Mouse (Mus musculus): ENCODE data around the gene Brap. TPM values are rescaled to one million over a fixed set of nuclear protein-coding genes. Genes with fewer than 3 reads are reported as not detected.

Gene Brap
- polyA plus RNA-seq, 1 experiment from 2014 or later = 48.2 TPM

GRCm38 (mm10) chr5:121711174-121711927, 51.0 kb downstream of the Brap start, which contains the start of gene Atxn2:
TSS of gene Atxn2 (plus strand) at chr5:121711337.
- Histone ChIP-seq H3K4me2 (peak within 1 kb of the TSS; percentile 96), H3K36me3 (replicated peaks) (no peaks in the 10 kb centered on the region), H3K4me3 (peak within 1 kb of the TSS; percentile 96), H3K27ac (peak within 1 kb of the TSS; percentile 98), H3K9me3 (no peaks in the 10 kb centered on the region), H3K27me3 (replicated peaks) (no peaks in the 10 kb centered on the region), H3K4me1 (peaks cover 37% of the 10 kb centered on the region), H3K9ac (peak within 1 kb of the TSS; percentile 99)
- ATAC-seq (replicated peaks) = peak; percentile 79
- WGBS = under 1% methylated on average over 73 of the region's 103 CpGs

- Histone ChIP-seq H3K9me3 (no peaks in the 10 kb centered on the region), H3K27ac (peak overlapping the region; percentile 98), H3K4me1 (peaks cover 42% of the 10 kb centered on the region), H3K27me3 (replicated peaks) (no peaks in the 10 kb centered on the region), H3K4me3 (peak overlapping the region; percentile 96), H3K4me2 (peak overlapping the region; percentile 72), H3K36me3 (replicated peaks) (no peaks in the 10 kb centered on the region), H3K9ac (peak overlapping the region; percentile 99)
- WGBS = under 1% methylated on average over 54 of the region's 57 CpGs
- peak; percentile 69 for ATAC-seq (replicated peaks)
Measured at GRCm38 (mm10) chr5:121711928-121712231, 51.5 kb downstream of the Brap start.

GRCm38 (mm10) chr5:121712232-121712933, 52.0 kb downstream of the Brap start:
- H3K9ac ChIP-seq = peak overlapping the region; percentile 99
- H3K4me3 ChIP-seq = peak overlapping the region; percentile 96
- no peaks in the 10 kb centered on the region for H3K36me3 ChIP-seq (replicated peaks)
- H3K4me1 ChIP-seq = peaks cover 43% of the 10 kb centered on the region
- H3K27ac ChIP-seq = peak overlapping the region; percentile 98
- H3K27me3 ChIP-seq (replicated peaks) = no peaks in the 10 kb centered on the region
- no peaks in the 10 kb centered on the region for H3K9me3 ChIP-seq
- ATAC-seq (replicated peaks) = peak; percentile 27
- WGBS = under 1% methylated on average over 49 of the region's 66 CpGs
- peak overlapping the region; percentile 72 for H3K4me2 ChIP-seq

- peak overlapping the region; percentile 99 for H3K9ac ChIP-seq
- peak overlapping the region; percentile 98 for H3K27ac ChIP-seq
- H3K36me3 ChIP-seq (replicated peaks) = no peaks in the 10 kb centered on the region
- peak; percentile 35; the same call in 1 of the 2 replicates for ATAC-seq (replicated peaks)
- peaks cover 43% of the 10 kb centered on the region for H3K4me1 ChIP-seq
- 0% methylated on average over 30 of the region's 32 CpGs for WGBS
- no peaks in the 10 kb centered on the region for H3K9me3 ChIP-seq
- peak overlapping the region; percentile 96 for H3K4me3 ChIP-seq
- peak overlapping the region; percentile 72 for H3K4me2 ChIP-seq
- no peaks in the 10 kb centered on the region for H3K27me3 ChIP-seq (replicated peaks)
Measured at GRCm38 (mm10) chr5:121712934-121713538, 52.7 kb downstream of the Brap start.

- no peak for ATAC-seq (replicated peaks)
- Histone ChIP-seq H3K4me1 (peaks cover 53% of the 10 kb centered on the region), H3K4me2 (peak overlapping the region; percentile 72; the same call in 1 of the 2 replicates)
Measured at GRCm38 (mm10) chr5:121714331-121714730, 54.0 kb downstream of the Brap start.

GRCm38 (mm10) chr5:121714928-121715327, 54.6 kb downstream of the Brap start:
- Histone ChIP-seq H3K4me2 (0 out of 2 replicates have a peak overlapping the region, but pooled peaks have one; percentile 5), H3K4me1 (peaks cover 59% of the 10 kb centered on the region), H3K9me3 (no peaks in the 10 kb centered on the region), H3K27me3 (replicated peaks) (no peaks in the 10 kb centered on the region), H3K27ac (no peak overlapping the region), H3K36me3 (replicated peaks) (no peaks in the 10 kb centered on the region), H3K9ac (no peak overlapping the region), H3K4me3 (no peak overlapping the region)
- whole genome bisulfite sequencing = 89% methylated on average over 6 of the region's 6 CpGs
- ATAC-seq (replicated peaks) = no peak

More at GRCm38 (mm10) chr5:121714331-121714730, 54.0 kb downstream of the Brap start:
- WGBS = 88% methylated on average over 1 of the region's 1 CpGs
- H3K27ac ChIP-seq = no peak overlapping the region
- H3K36me3 ChIP-seq (replicated peaks) = no peaks in the 10 kb centered on the region
- no peaks in the 10 kb centered on the region for H3K27me3 ChIP-seq (replicated peaks)
- H3K9ac ChIP-seq = no peak overlapping the region
- H3K4me3 ChIP-seq = peak overlapping the region; percentile 96; the same call in 1 of the 2 replicates
- no peaks in the 10 kb centered on the region for H3K9me3 ChIP-seq

GRCm38 (mm10) chr5:121718462-121718861, 58.1 kb downstream of the Brap start:
- WGBS = 77% methylated on average over 5 of the region's 5 CpGs
- no peak overlapping the region for H3K4me2 ChIP-seq
- no peak for ATAC-seq (replicated peaks)
- no peaks in the 10 kb centered on the region for H3K36me3 ChIP-seq (replicated peaks)
- H3K9ac ChIP-seq = no peak overlapping the region
- no peaks in the 10 kb centered on the region for H3K9me3 ChIP-seq
- H3K27me3 ChIP-seq (replicated peaks) = no peaks in the 10 kb centered on the region
- H3K27ac ChIP-seq = no peak overlapping the region
- no peak overlapping the region for H3K4me3 ChIP-seq
- H3K4me1 ChIP-seq = peaks cover 50% of the 10 kb centered on the region

GRCm38 (mm10) chr5:121720888-121721585, 60.7 kb downstream of the Brap start:
- WGBS = 88% methylated on average over 5 of the region's 5 CpGs
- Histone ChIP-seq H3K36me3 (replicated peaks) (no peaks in the 10 kb centered on the region), H3K27ac (no peak overlapping the region), H3K9ac (no peak overlapping the region), H3K4me1 (peaks cover 26% of the 10 kb centered on the region), H3K9me3 (no peaks in the 10 kb centered on the region), H3K27me3 (replicated peaks) (no peaks in the 10 kb centered on the region), H3K4me2 (no peak overlapping the region), H3K4me3 (no peak overlapping the region)
- no peak for ATAC-seq (replicated peaks)

GRCm38 (mm10) chr5:121721841-121722240, 61.5 kb downstream of the Brap start:
- Histone ChIP-seq H3K27ac (no peak overlapping the region), H3K9ac (no peak overlapping the region), H3K4me1 (peaks cover 17% of the 10 kb centered on the region), H3K4me3 (no peak overlapping the region), H3K4me2 (no peak overlapping the region), H3K36me3 (replicated peaks) (no peaks in the 10 kb centered on the region), H3K9me3 (no peaks in the 10 kb centered on the region), H3K27me3 (replicated peaks) (no peaks in the 10 kb centered on the region)
- 86% methylated on average over 3 of the region's 3 CpGs for WGBS
- no peak for ATAC-seq (replicated peaks)

GRCm38 (mm10) chr5:121724678-121725077, 64.3 kb downstream of the Brap start:
- 78% methylated on average over 1 of the region's 1 CpGs for WGBS
- no peak for ATAC-seq (replicated peaks)
- peaks cover 3% of the 10 kb centered on the region for H3K4me1 ChIP-seq
- H3K27me3 ChIP-seq (replicated peaks) = no peaks in the 10 kb centered on the region
- H3K4me2 ChIP-seq = no peak overlapping the region
- H3K27ac ChIP-seq = no peak overlapping the region
- H3K9me3 ChIP-seq = no peaks in the 10 kb centered on the region
- no peak overlapping the region for H3K4me3 ChIP-seq
- no peak overlapping the region for H3K9ac ChIP-seq
- no peaks in the 10 kb centered on the region for H3K36me3 ChIP-seq (replicated peaks)

GRCm38 (mm10) chr5:121730057-121730456, 69.7 kb downstream of the Brap start:
- Histone ChIP-seq H3K27ac (no peak overlapping the region), H3K9ac (no peak overlapping the region), H3K4me2 (no peak overlapping the region), H3K27me3 (replicated peaks) (no peaks in the 10 kb centered on the region), H3K9me3 (no peaks in the 10 kb centered on the region), H3K4me1 (no peaks in the 10 kb centered on the region), H3K36me3 (replicated peaks) (no peaks in the 10 kb centered on the region), H3K4me3 (no peak overlapping the region)
- 95% methylated on average over 2 of the region's 2 CpGs for WGBS
- ATAC-seq (replicated peaks) = no peak

GRCm38 (mm10) chr5:121736641-121737040, 76.3 kb downstream of the Brap start:
- Histone ChIP-seq H3K9me3 (no peaks in the 10 kb centered on the region), H3K27me3 (replicated peaks) (no peaks in the 10 kb centered on the region), H3K4me1 (no peaks in the 10 kb centered on the region), H3K9ac (no peak overlapping the region), H3K4me2 (no peak overlapping the region), H3K36me3 (replicated peaks) (no peaks in the 10 kb centered on the region), H3K27ac (no peak overlapping the region), H3K4me3 (no peak overlapping the region)
- ATAC-seq (replicated peaks) = no peak
- WGBS = 97% methylated on average over 3 of the region's 3 CpGs
